Mouse (Mus musculus) heart, adult 2 months (tissue): ENCODE results near the gene Gpld1. TPM values are rescaled to one million over a fixed set of nuclear protein-coding genes. Genes with fewer than 3 reads are reported as not detected.

Source experiments
- DNase-seq, 2 experiments: peaks; one replicate each; pipeline ENCODE4 v3.0.0; 2021
- H3K27ac ChIP-seq: fragments of 200-600 bp; 2 replicates; pipeline ENCODE4 v1.8.1; 2022
- H3K27me3 ChIP-seq: fragments of 200-500 bp; 2 replicates; pipeline ENCODE4 v1.6.1; 2012; ENCODE audit warnings: mild to moderate bottlenecking, low read length, inconsistent platforms, mixed read lengths; ENCODE audit not compliant: control insufficient read depth, insufficient read depth
- H3K36me3 ChIP-seq: fragments of 200-500 bp; 2 replicates; pipeline ENCODE4 v1.6.1; 2012; ENCODE audit warnings: low read length, inconsistent platforms; ENCODE audit not compliant: control insufficient read depth, insufficient read depth
- H3K4me1 ChIP-seq: fragments of 200-500 bp; 2 replicates; pipeline ENCODE4 v1.6.1; 2011; ENCODE audit warnings: low read length; ENCODE audit not compliant: control insufficient read depth, insufficient read depth
- H3K4me3 ChIP-seq: fragments of 200-600 bp; 2 replicates; pipeline ENCODE4 v1.8.1; 2022
- H3K79me2 ChIP-seq: fragments of 200-500 bp; replicated peaks from 2 replicates; pipeline ENCODE4 v1.6.1; 2012; ENCODE audit warnings: mild to moderate bottlenecking, inconsistent platforms, low read length, moderate library complexity, mixed read lengths; ENCODE audit not compliant: control insufficient read depth, insufficient read depth
- H3K9ac ChIP-seq: fragments of 200-500 bp; 2 replicates; pipeline ENCODE4 v1.6.1; 2012; ENCODE audit warnings: low read depth, mild to moderate bottlenecking, control low read depth, inconsistent platforms, low read length, mixed read lengths
- CTCF ChIP-seq: fragments of 200-600 bp; IDR thresholded peaks from 2 replicates; pipeline ENCODE4 v1.8.1; 2022; ENCODE audit warnings: antibody characterized with exemption, mild to moderate bottlenecking, moderate library complexity
- EP300 ChIP-seq: fragments of 200-500 bp; IDR thresholded peaks from 2 replicates; pipeline ENCODE4 v1.6.1; 2011; ENCODE audit warnings: low read depth, low read length, control low read depth; ENCODE audit not compliant: insufficient read depth
- POLR2A ChIP-seq: fragments of 200-500 bp; IDR thresholded peaks from 2 replicates; pipeline ENCODE4 v1.6.1; 2011; ENCODE audit warnings: mild to moderate bottlenecking, low read depth, low read length, control low read depth; ENCODE audit not compliant: insufficient read depth
- WGBS: fragments of 180-500 bp; shearing (Covaris S2); methylation state at CpG from one replicate; pipeline ENCODE4 v1.1.7; 2018; 5-methylcytosine and 5-hydroxymethylcytosine counted together
- intact Hi-C: fragments of 180-260 bp; cut with DNase I; formaldehyde crosslinking; loops from one replicate; pipeline ENCODE4 v1.15.1; 2025
- polyA plus RNA-seq: library from polyadenylated mRNA; depleted of rRNA; stranded (reverse); fragments of >200 nt; gene quantifications from 2 replicates; pipeline ENCODE4 v1.2.3, GENCODE M21; 2012; rRNA removed
- total RNA-seq, 2 experiments: library from RNA; stranded (reverse); gene quantifications; 2 replicates each; pipeline ENCODE4 v1.2.3; 2021

Gene Gpld1
- total and polyA plus RNA-seq, 3 experiments = 0.98 to 2.7 (median 2.1) TPM

- Histone ChIP-seq H3K79me2 (no peaks in the 10 kb centered on the region), H3K27me3 (no peaks in the 10 kb centered on the region), H3K4me3 (no peak overlapping the region), H3K9ac (no peak overlapping the region), H3K4me1 (peaks cover 2% of the 10 kb centered on the region), H3K36me3 (no peaks in the 10 kb centered on the region), H3K27ac (no peak overlapping the region)
- TF ChIP-seq EP300 = no peak
- TF ChIP-seq CTCF = peak; percentile 70
- intact Hi-C loops = loop anchor here (1.0 kb wide), 1 partner anchor 92 kb away; no protein-coding TSS in a partner anchor
- DNase-seq = no peak
- WGBS = 28% methylated on average over 2 of the region's 2 CpGs
These were observed 81.7 kb downstream of the Gpld1 start for GRCm38 (mm10) chr13:25024655-25025054.

- Histone ChIP-seq H3K4me1 (no peaks in the 10 kb centered on the region; the same call in 1 of the 2 replicates), H3K4me3 (no peak overlapping the region), H3K36me3 (no peaks in the 10 kb centered on the region), H3K79me2 (no peaks in the 10 kb centered on the region), H3K27me3 (no peaks in the 10 kb centered on the region), H3K9ac (no peak overlapping the region), H3K27ac (no peak overlapping the region)
- intact Hi-C loops = no loop called here
- TF ChIP-seq EP300 = no peak
- TF ChIP-seq CTCF = no peak
- TF ChIP-seq POLR2A = no peak
- 93% methylated on average over 6 of the region's 6 CpGs for WGBS
- DNase-seq = no peak
These were observed 83.6 kb downstream of the Gpld1 start for GRCm38 (mm10) chr13:25026409-25027113.

GRCm38 (mm10) chr13:25027114-25027425 lies 84.1 kb downstream of the Gpld1 start:
- no peak for DNase-seq
- H3K4me1 ChIP-seq = no peaks in the 10 kb centered on the region; the same call in 1 of the 2 replicates
- TF ChIP-seq EP300 (no peak), POLR2A (no peak), CTCF (no peak)
- intact Hi-C loops = no loop called here
- H3K9ac ChIP-seq = no peak overlapping the region
- no peak overlapping the region for H3K27ac ChIP-seq
- H3K27me3 ChIP-seq = no peaks in the 10 kb centered on the region
- no peaks in the 10 kb centered on the region for H3K36me3 ChIP-seq
- 84% methylated on average over 3 of the region's 3 CpGs for WGBS
- H3K79me2 ChIP-seq = no peaks in the 10 kb centered on the region
- H3K4me3 ChIP-seq = no peak overlapping the region

- no peak overlapping the region for H3K9ac ChIP-seq
- intact Hi-C loops = no loop called here
- H3K4me1 ChIP-seq = no peaks in the 10 kb centered on the region
- H3K79me2 ChIP-seq = no peaks in the 10 kb centered on the region
- TF ChIP-seq CTCF = no peak
- no peak for TF ChIP-seq EP300
- TF ChIP-seq POLR2A = no peak
- no peak for DNase-seq
- H3K27me3 ChIP-seq = no peaks in the 10 kb centered on the region
- H3K27ac ChIP-seq = no peak overlapping the region
- H3K36me3 ChIP-seq = no peaks in the 10 kb centered on the region
- H3K4me3 ChIP-seq = no peak overlapping the region
- 77% methylated on average over 2 of the region's 2 CpGs for WGBS
These were observed 96.5 kb downstream of the Gpld1 start for GRCm38 (mm10) chr13:25039488-25039887.

Other genes starting within 250 kb of the Gpld1 start
- gene Armh2, start 201.9 kb upstream of the Gpld1 start, total RNA-seq = not detected
- gene Armh2, start 201.9 kb upstream of the Gpld1 start, polyA plus RNA-seq = not detected in 2 replicates
- gene Gmnn, start 181.2 kb upstream of the Gpld1 start, total RNA-seq = 10 to 100 TPM; 45.9 to 72.3 TPM
- 12.9 and 18.4 TPM in 2 replicates for gene Gmnn, start 181.2 kb upstream of the Gpld1 start, polyA plus RNA-seq
- 100 to 1,000 TPM; 111 to 126 TPM for gene BC005537, start 141.5 kb upstream of the Gpld1 start, total RNA-seq
- 30.7 and 50.1 TPM in 2 replicates for gene BC005537, start 141.5 kb upstream of the Gpld1 start, polyA plus RNA-seq
- 100 to 1,000 TPM; 383 to 456 TPM for gene Acot13, start 111.6 kb upstream of the Gpld1 start, total RNA-seq
- gene Acot13, start 111.6 kb upstream of the Gpld1 start, polyA plus RNA-seq = 365 and 457 TPM in 2 replicates
- gene Tdp2, start 111.5 kb upstream of the Gpld1 start, total RNA-seq = 10 to 100 TPM; 12.0 to 13.1 TPM
- gene Tdp2, start 111.5 kb upstream of the Gpld1 start, polyA plus RNA-seq = 8.0 and 14.5 TPM in 2 replicates
- under 1 TPM in 1 of 2 experiments, not detected in 1; 0.05 TPM for gene D130043K22Rik, start 98.0 kb upstream of the Gpld1 start, total RNA-seq
- gene D130043K22Rik, start 98.0 kb upstream of the Gpld1 start, polyA plus RNA-seq = 0.04 TPM in 1 of 2 replicates, not detected in the other
- 10 to 100 TPM; 26.7 to 28.7 TPM for gene Aldh5a1, start 5.5 kb upstream of the Gpld1 start, total RNA-seq
- 9.6 and 16.2 TPM in 2 replicates for gene Aldh5a1, start 5.5 kb upstream of the Gpld1 start, polyA plus RNA-seq
- 10 to 100 TPM; 46.8 to 49.3 TPM for gene Mrs2, start 77.2 kb downstream of the Gpld1 start, total RNA-seq
- gene Mrs2, start 77.2 kb downstream of the Gpld1 start, polyA plus RNA-seq = 24.1 and 57.1 TPM in 2 replicates
- not detected for gene Dcdc2a, start 112.9 kb downstream of the Gpld1 start, total RNA-seq
- gene Dcdc2a, start 112.9 kb downstream of the Gpld1 start, polyA plus RNA-seq = 0.12 TPM in 1 of 2 replicates, not detected in the other